In genomic region chr13:58790741-58791140, GRCm38 (mm10) we compare ENCODE assay signal across 35 mouse cellular contexts. TPM values are rescaled to one million over a fixed set of nuclear protein-coding genes. Genes with fewer than 3 reads are reported as not detected.
"Had no signal": no experiment of that assay in that cellular context is flagged by ENCODE, and none has a peak within 500 bp of the region (broad histone marks: within the 10 kb centered on the region; RNA-seq: fewer than 3 reads in every experiment).

No protein-coding gene starts in this region.

- H3K36me3 ChIP-seq: limb, embryonic 10.5 days; limb, embryonic 12.5 days; limb, embryonic 13.5 days; limb, embryonic 15.5 days; liver, embryonic 12.5 days; liver, embryonic 13.5 days; liver, embryonic 15.5 days; lung, embryonic 15.5 days; midbrain, embryonic 10.5 days; midbrain, embryonic 12.5 days; midbrain, embryonic 13.5 days; midbrain, embryonic 15.5 days; neural tube, embryonic 12.5 days had no signal

- H3K27ac ChIP-seq: left cerebral cortex, adult 2 months; limb, embryonic 10.5 days; limb, embryonic 12.5 days; limb, embryonic 13.5 days; limb, embryonic 15.5 days; liver, embryonic 12.5 days; liver, embryonic 13.5 days; liver, embryonic 14.5 days; liver, embryonic 15.5 days; lung, embryonic 15.5 days; macrophage; midbrain, embryonic 10.5 days; midbrain, embryonic 12.5 days; midbrain, embryonic 13.5 days; midbrain, embryonic 15.5 days; neural tube, embryonic 12.5 days had no signal

- H3K4me1 ChIP-seq: limb, embryonic 13.5 days; limb, embryonic 15.5 days; liver, embryonic 12.5 days; liver, embryonic 13.5 days; liver, embryonic 15.5 days; lung, embryonic 15.5 days; megakaryocyte, embryonic 14.5 days; midbrain, embryonic 12.5 days; midbrain, embryonic 13.5 days; midbrain, embryonic 15.5 days; neural tube, embryonic 12.5 days had no signal

- H3K4me3 ChIP-seq: left cerebral cortex, adult 2 months; limb, embryonic 10.5 days; limb, embryonic 12.5 days; limb, embryonic 13.5 days; limb, embryonic 15.5 days; liver, embryonic 12.5 days; liver, embryonic 13.5 days; liver, embryonic 15.5 days; lung, embryonic 15.5 days; megakaryocyte, embryonic 14.5 days; midbrain, embryonic 10.5 days; midbrain, embryonic 12.5 days; midbrain, embryonic 13.5 days; midbrain, embryonic 15.5 days; myocyte; neural tube, embryonic 12.5 days had no signal

- H3K4me2 ChIP-seq: limb, embryonic 12.5 days; limb, embryonic 13.5 days; limb, embryonic 15.5 days; liver, embryonic 11.5 days; liver, embryonic 12.5 days; liver, embryonic 13.5 days; liver, embryonic 15.5 days; lung, embryonic 14.5 days; lung, embryonic 15.5 days; midbrain, embryonic 12.5 days; midbrain, embryonic 13.5 days; midbrain, embryonic 15.5 days; neural tube, embryonic 12.5 days had no signal

- DNase-seq: left cerebral cortex, postnatal 4 days; liver; liver, embryonic 13.5 days; liver, postnatal 0 days; lung, adult 18-20 months; lung, adult 2 months; lung, embryonic 14.5 days; lung, postnatal 10 days; lung, postnatal 14 days; lung, postnatal 36 days; lung, postnatal 4 days; midbrain, embryonic 14.5 days had no signal

- H3K9ac ChIP-seq: limb, embryonic 12.5 days; limb, embryonic 13.5 days; limb, embryonic 15.5 days; liver, embryonic 12.5 days; liver, embryonic 13.5 days; liver, embryonic 14.5 days; liver, embryonic 15.5 days; liver, postnatal 0 days; lung, embryonic 14.5 days; lung, embryonic 15.5 days; midbrain, embryonic 12.5 days; midbrain, embryonic 13.5 days; midbrain, embryonic 15.5 days; neural tube, embryonic 12.5 days had no signal

- H3K27me3 ChIP-seq: limb, embryonic 12.5 days; limb, embryonic 13.5 days; limb, embryonic 15.5 days; liver, embryonic 12.5 days; liver, embryonic 13.5 days; liver, embryonic 15.5 days; lung, embryonic 15.5 days; megakaryocyte, embryonic 14.5 days; midbrain, embryonic 12.5 days; midbrain, embryonic 13.5 days; midbrain, embryonic 15.5 days; neural tube, embryonic 12.5 days had no signal

- ATAC-seq: liver, embryonic 12.5 days; liver, postnatal 0 days; lung, postnatal 0 days; midbrain, embryonic 13.5 days; midbrain, embryonic 15.5 days had no signal

- H3K9me3 ChIP-seq: limb, embryonic 10.5 days; limb, embryonic 12.5 days; limb, embryonic 13.5 days; limb, embryonic 15.5 days; liver, embryonic 12.5 days; liver, embryonic 15.5 days; lung, embryonic 15.5 days; midbrain, embryonic 10.5 days; midbrain, embryonic 12.5 days; midbrain, embryonic 13.5 days; midbrain, embryonic 15.5 days; neural tube, embryonic 12.5 days had no signal

RNA-seq across cellular contexts. Expression of gene Ntrk2, which starts 15.6 kb away (rescaled TPM):
- total RNA-seq: megakaryocyte progenitor cell, adult 5-6 weeks; megakaryocyte, adult 5-6 weeks; megakaryocyte-erythroid progenitor cell, adult 5-6 weeks; monocyte, adult 5-6 weeks had no signal
- polyA plus RNA-seq: macrophage, myocyte had no signal
